Mouse (Mus musculus) midbrain, embryonic 15.5 days (tissue): ENCODE data around the gene Hcls1. TPM values are rescaled to one million over a fixed set of nuclear protein-coding genes. Genes with fewer than 3 reads are reported as not detected.

Experiments
- ATAC-seq: fragments of 200-750 bp; cut with Nextera tagmentation; replicated peaks from 2 replicates; pipeline ENCODE4 v1.8.0; 2017; ENCODE audit warnings: moderate TSS enrichment
- H3K27ac ChIP-seq: fragments of 300-500 bp; sonication (generic); 2 replicates; pipeline ENCODE4 v1.5.1; 2015; ENCODE audit warnings: mild to moderate bottlenecking, inconsistent platforms
- H3K27me3 ChIP-seq: fragments of 300-500 bp; sonication (generic); replicated peaks from 2 replicates; pipeline ENCODE4 v1.6.1; 2015; ENCODE audit warnings: inconsistent platforms
- H3K36me3 ChIP-seq: fragments of 300-500 bp; sonication (generic); replicated peaks from 2 replicates; pipeline ENCODE4 v1.6.1; 2015; ENCODE audit warnings: inconsistent platforms
- H3K4me1 ChIP-seq: fragments of 300-500 bp; sonication (generic); 2 replicates; pipeline ENCODE4 v1.6.1; 2015; ENCODE audit warnings: inconsistent platforms
- H3K4me2 ChIP-seq: fragments of 300-500 bp; sonication (generic); 2 replicates; pipeline ENCODE4 v1.6.1; 2015; ENCODE audit warnings: inconsistent platforms, mild to moderate bottlenecking, moderate library complexity
- H3K4me3 ChIP-seq: fragments of 300-500 bp; sonication (generic); 2 replicates; pipeline ENCODE4 v1.5.1; 2015; ENCODE audit warnings: mild to moderate bottlenecking, inconsistent platforms
- H3K9ac ChIP-seq: fragments of 300-500 bp; sonication (generic); 2 replicates; pipeline ENCODE4 v1.6.1; 2015; ENCODE audit warnings: mild to moderate bottlenecking, inconsistent platforms
- H3K9me3 ChIP-seq: fragments of 300-500 bp; sonication (generic); 2 replicates; pipeline ENCODE4 v1.6.1; 2016; ENCODE audit warnings: inconsistent platforms
- WGBS: fragments of 180-500 bp; shearing (Covaris S2); methylation state at CpG from one replicate; pipeline ENCODE4 v1.1.7; 2015; ENCODE audit warnings: mixed read lengths; 5-methylcytosine and 5-hydroxymethylcytosine counted together
- polyA plus RNA-seq: library from polyadenylated mRNA; unstranded; fragments of >200 nt; fragmentation: Nextera tagmentation; extraction: Ambion mirVana; gene quantifications from 2 replicates; pipeline ENCODE4 v1.2.1, GENCODE M21; 2015

Hcls1 gene
- 2.1 and 2.5 TPM in 2 replicates for polyA plus RNA-seq

GRCm38 (mm10) chr16:36934841-36935620 lies at the start of gene Hcls1:
Gene Hcls1, plus strand, starts transcription at chr16:36934983.
- Histone ChIP-seq H3K36me3 (peaks cover 19% of the 10 kb centered on the region), H3K4me1 (no peaks in the 10 kb centered on the region), H3K9me3 (no peaks in the 10 kb centered on the region), H3K27me3 (no peaks in the 10 kb centered on the region), H3K27ac (no peak within 1 kb of the TSS), H3K4me3 (no peak within 1 kb of the TSS), H3K9ac (no peak within 1 kb of the TSS), H3K4me2 (no peak within 1 kb of the TSS)
- WGBS, result 86% methylated on average over 7 of the region's 7 CpGs
- no peak for ATAC-seq

- Histone ChIP-seq H3K4me1 (no peaks in the 10 kb centered on the region), H3K4me3 (no peak overlapping the region), H3K9ac (no peak overlapping the region), H3K36me3 (peaks cover 24% of the 10 kb centered on the region), H3K27me3 (no peaks in the 10 kb centered on the region), H3K4me2 (no peak overlapping the region), H3K27ac (no peak overlapping the region), H3K9me3 (no peaks in the 10 kb centered on the region)
- ATAC-seq, result no peak
- WGBS, result 77% methylated on average over 11 of the region's 11 CpGs
Measured at GRCm38 (mm10) chr16:36885912-36886311, 48.9 kb upstream of the Hcls1 start.

GRCm38 (mm10) chr16:36887546-36887945 lies 47.2 kb upstream of the Hcls1 start:
- no peaks in the 10 kb centered on the region for H3K4me1 ChIP-seq
- 89% methylated on average over 5 of the region's 5 CpGs for WGBS
- no peak overlapping the region for H3K4me2 ChIP-seq
- H3K27ac ChIP-seq, result no peak overlapping the region
- no peaks in the 10 kb centered on the region for H3K27me3 ChIP-seq
- no peak overlapping the region for H3K9ac ChIP-seq
- peaks cover 34% of the 10 kb centered on the region for H3K36me3 ChIP-seq
- H3K4me3 ChIP-seq, result no peak overlapping the region
- no peaks in the 10 kb centered on the region for H3K9me3 ChIP-seq
- no peak for ATAC-seq

DNA sequence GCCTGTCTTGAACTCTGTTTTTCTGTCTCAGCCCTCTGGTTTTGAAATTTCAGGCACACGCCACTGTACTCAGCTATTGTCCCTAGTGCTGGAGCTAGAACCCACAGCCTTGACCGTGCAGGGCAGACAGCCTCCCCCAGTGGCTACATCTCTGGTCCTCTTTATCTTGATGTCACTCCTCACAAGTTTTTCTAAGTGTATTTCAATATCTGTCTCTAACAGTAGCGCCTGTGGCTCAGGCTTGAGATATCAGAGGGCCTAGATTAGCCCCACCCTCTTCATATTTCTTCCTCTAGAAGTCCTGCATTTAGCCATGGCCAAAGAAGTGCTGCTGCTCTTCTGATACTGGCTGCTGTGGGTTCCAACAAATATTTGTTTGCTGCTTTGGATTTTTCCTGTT lies 44.2 kb upstream of the Hcls1 start:
- 98% methylated on average over 3 of the region's 3 CpGs for WGBS
- no peak overlapping the region for H3K27ac ChIP-seq
- H3K9ac ChIP-seq, result no peak overlapping the region
- H3K4me1 ChIP-seq, result no peaks in the 10 kb centered on the region
- no peak overlapping the region for H3K4me2 ChIP-seq
- peaks cover 38% of the 10 kb centered on the region for H3K36me3 ChIP-seq
- no peak overlapping the region for H3K4me3 ChIP-seq
- no peaks in the 10 kb centered on the region for H3K9me3 ChIP-seq
- no peak for ATAC-seq
- H3K27me3 ChIP-seq, result no peaks in the 10 kb centered on the region

DNA sequence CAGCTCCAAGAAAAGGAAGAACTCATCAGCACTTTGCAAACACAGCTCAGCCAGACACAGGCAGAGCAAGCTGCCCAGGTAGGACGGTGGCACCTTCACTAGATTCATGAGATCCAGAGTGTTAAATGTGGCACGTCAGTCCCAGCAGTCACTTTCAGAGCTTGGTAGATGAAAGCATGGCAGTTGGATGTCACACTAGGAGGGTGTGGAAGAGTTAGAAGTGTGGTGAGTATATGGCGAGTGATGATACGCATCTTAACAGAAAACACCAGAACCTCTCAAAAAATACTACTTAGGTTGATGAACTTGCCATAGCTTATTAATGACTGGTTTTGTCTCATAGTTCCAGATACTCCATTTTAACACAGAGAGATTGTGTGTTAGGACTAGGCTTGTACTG lies 43.4 kb upstream of the Hcls1 start:
- WGBS, result 96% methylated on average over 4 of the region's 4 CpGs
- no peaks in the 10 kb centered on the region for H3K9me3 ChIP-seq
- H3K4me1 ChIP-seq, result no peaks in the 10 kb centered on the region
- no peak overlapping the region for H3K4me2 ChIP-seq
- no peak overlapping the region for H3K9ac ChIP-seq
- H3K27ac ChIP-seq, result no peak overlapping the region
- no peaks in the 10 kb centered on the region for H3K27me3 ChIP-seq
- no peak for ATAC-seq
- no peak overlapping the region for H3K4me3 ChIP-seq
- H3K36me3 ChIP-seq, result peaks cover 45% of the 10 kb centered on the region

- 87% methylated on average over 10 of the region's 10 CpGs for whole genome bisulfite sequencing
- Histone ChIP-seq H3K4me2 (no peak overlapping the region), H3K4me1 (no peaks in the 10 kb centered on the region), H3K27ac (no peak overlapping the region), H3K9me3 (no peaks in the 10 kb centered on the region), H3K36me3 (peaks cover 55% of the 10 kb centered on the region), H3K27me3 (no peaks in the 10 kb centered on the region), H3K9ac (no peak overlapping the region), H3K4me3 (no peak overlapping the region)
- no peak for ATAC-seq
Measured at GRCm38 (mm10) chr16:36893317-36893716, 41.5 kb upstream of the Hcls1 start.

- WGBS, result 95% methylated on average over 6 of the region's 6 CpGs
- no peaks in the 10 kb centered on the region for H3K4me1 ChIP-seq
- H3K36me3 ChIP-seq, result peaks cover 44% of the 10 kb centered on the region
- no peaks in the 10 kb centered on the region for H3K9me3 ChIP-seq
- H3K4me3 ChIP-seq, result no peak overlapping the region
- no peaks in the 10 kb centered on the region for H3K27me3 ChIP-seq
- ATAC-seq, result no peak
- H3K4me2 ChIP-seq, result no peak overlapping the region
- no peak overlapping the region for H3K27ac ChIP-seq
- no peak overlapping the region for H3K9ac ChIP-seq
Measured at GRCm38 (mm10) chr16:36896712-36897111, 38.1 kb upstream of the Hcls1 start.

DNA sequence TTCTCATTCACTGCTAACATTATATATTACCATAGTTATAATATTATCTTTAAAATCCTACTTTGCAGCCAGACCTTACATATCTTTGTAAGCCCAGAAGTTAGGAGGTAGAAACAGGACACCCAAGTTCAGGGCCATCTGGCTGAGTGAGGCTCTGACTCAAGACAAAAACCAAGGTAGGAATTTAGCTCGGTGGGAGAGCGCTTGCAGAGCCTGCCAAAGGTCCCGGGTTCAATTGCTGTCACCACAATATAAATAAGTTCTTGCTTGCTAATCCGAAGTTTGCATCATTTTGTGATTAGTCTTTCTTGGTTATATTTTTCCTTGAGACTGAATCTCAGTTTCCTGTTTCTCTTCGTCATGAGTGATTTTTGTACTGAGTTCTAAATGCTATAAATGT lies 31.6 kb upstream of the Hcls1 start:
- no peak for ATAC-seq
- no peaks in the 10 kb centered on the region for H3K4me1 ChIP-seq
- peaks cover 32% of the 10 kb centered on the region for H3K36me3 ChIP-seq
- H3K27me3 ChIP-seq, result no peaks in the 10 kb centered on the region
- no peak overlapping the region for H3K4me3 ChIP-seq
- 95% methylated on average over 5 of the region's 5 CpGs for WGBS
- no peak overlapping the region for H3K4me2 ChIP-seq
- H3K9me3 ChIP-seq, result no peaks in the 10 kb centered on the region
- no peak overlapping the region for H3K27ac ChIP-seq
- H3K9ac ChIP-seq, result no peak overlapping the region

- H3K27ac ChIP-seq, result no peak overlapping the region
- H3K4me3 ChIP-seq, result no peak overlapping the region
- no peaks in the 10 kb centered on the region for H3K27me3 ChIP-seq
- H3K4me2 ChIP-seq, result no peak overlapping the region
- no peak overlapping the region for H3K9ac ChIP-seq
- no peaks in the 10 kb centered on the region for H3K4me1 ChIP-seq
- H3K9me3 ChIP-seq, result no peaks in the 10 kb centered on the region
- peaks cover 36% of the 10 kb centered on the region for H3K36me3 ChIP-seq
- no peak for ATAC-seq
- 89% methylated on average over 10 of the region's 10 CpGs for WGBS
Measured at GRCm38 (mm10) chr16:36911909-36912308, 22.9 kb upstream of the Hcls1 start.

GRCm38 (mm10) chr16:36912311-36912710 lies 22.5 kb upstream of the Hcls1 start:
- Histone ChIP-seq H3K27ac (no peak overlapping the region), H3K9ac (no peak overlapping the region), H3K27me3 (no peaks in the 10 kb centered on the region), H3K9me3 (no peaks in the 10 kb centered on the region), H3K4me3 (no peak overlapping the region), H3K4me2 (no peak overlapping the region), H3K4me1 (no peaks in the 10 kb centered on the region), H3K36me3 (peaks cover 38% of the 10 kb centered on the region)
- no peak for ATAC-seq
- WGBS, result 93% methylated on average over 13 of the region's 13 CpGs

DNA sequence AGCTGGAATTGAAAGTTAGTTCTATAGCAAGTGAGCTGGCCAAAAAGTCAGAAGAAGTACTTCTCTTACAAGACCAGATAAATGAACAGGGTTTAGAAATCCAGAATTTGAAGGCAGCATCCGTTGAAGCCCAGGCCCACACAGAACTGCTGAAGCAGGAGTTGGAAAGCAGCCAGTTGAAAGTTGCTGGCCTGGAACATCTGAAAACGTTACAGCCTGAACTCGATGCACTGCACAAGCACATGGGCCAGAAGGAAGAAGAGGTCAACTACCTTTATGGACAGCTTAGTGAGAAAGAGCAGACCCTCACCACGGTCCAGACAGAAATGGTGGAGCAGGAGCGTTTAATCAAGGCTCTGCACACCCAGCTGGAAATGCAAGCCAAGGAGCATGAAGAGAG lies 20.6 kb upstream of the Hcls1 start:
- Histone ChIP-seq H3K4me3 (no peak overlapping the region), H3K27ac (no peak overlapping the region), H3K4me1 (no peaks in the 10 kb centered on the region), H3K9ac (no peak overlapping the region), H3K9me3 (no peaks in the 10 kb centered on the region), H3K27me3 (no peaks in the 10 kb centered on the region), H3K4me2 (no peak overlapping the region), H3K36me3 (peaks cover 47% of the 10 kb centered on the region)
- 84% methylated on average over 5 of the region's 5 CpGs for WGBS
- ATAC-seq, result no peak

- no peaks in the 10 kb centered on the region for H3K4me1 ChIP-seq
- H3K4me2 ChIP-seq, result no peak overlapping the region
- no peak overlapping the region for H3K27ac ChIP-seq
- no peak overlapping the region for H3K4me3 ChIP-seq
- 95% methylated on average over 10 of the region's 10 CpGs for WGBS
- H3K27me3 ChIP-seq, result no peaks in the 10 kb centered on the region
- no peak for ATAC-seq
- no peak overlapping the region for H3K9ac ChIP-seq
- no peaks in the 10 kb centered on the region for H3K9me3 ChIP-seq
- H3K36me3 ChIP-seq, result peaks cover 40% of the 10 kb centered on the region
Measured at GRCm38 (mm10) chr16:36918505-36918904, 16.3 kb upstream of the Hcls1 start.

- no peaks in the 10 kb centered on the region for H3K4me1 ChIP-seq
- H3K27ac ChIP-seq, result no peak overlapping the region
- WGBS, result 90% methylated on average over 3 of the region's 3 CpGs
- peaks cover 35% of the 10 kb centered on the region for H3K36me3 ChIP-seq
- no peak overlapping the region for H3K4me3 ChIP-seq
- no peak overlapping the region for H3K9ac ChIP-seq
- no peaks in the 10 kb centered on the region for H3K9me3 ChIP-seq
- no peak overlapping the region for H3K4me2 ChIP-seq
- H3K27me3 ChIP-seq, result no peaks in the 10 kb centered on the region
- ATAC-seq, result no peak
Measured at GRCm38 (mm10) chr16:36920410-36920809, 14.4 kb upstream of the Hcls1 start.
